Mouse (Mus musculus) mature B cell (primary cell): ENCODE measurements at regions not wholly inside any gene's neighbourhood (a gene's known extent, or its start where the extent isn't known, plus 50 kb on each side); places are given as distances from the start of the nearest gene placed in this dataset.

Experiments
- in situ Hi-C: fragments of 300-500 bp; cut with MboI; formaldehyde crosslinking; loops from 2 replicates; pipeline ENCODE4 v1.14.3; 2019

DNA sequence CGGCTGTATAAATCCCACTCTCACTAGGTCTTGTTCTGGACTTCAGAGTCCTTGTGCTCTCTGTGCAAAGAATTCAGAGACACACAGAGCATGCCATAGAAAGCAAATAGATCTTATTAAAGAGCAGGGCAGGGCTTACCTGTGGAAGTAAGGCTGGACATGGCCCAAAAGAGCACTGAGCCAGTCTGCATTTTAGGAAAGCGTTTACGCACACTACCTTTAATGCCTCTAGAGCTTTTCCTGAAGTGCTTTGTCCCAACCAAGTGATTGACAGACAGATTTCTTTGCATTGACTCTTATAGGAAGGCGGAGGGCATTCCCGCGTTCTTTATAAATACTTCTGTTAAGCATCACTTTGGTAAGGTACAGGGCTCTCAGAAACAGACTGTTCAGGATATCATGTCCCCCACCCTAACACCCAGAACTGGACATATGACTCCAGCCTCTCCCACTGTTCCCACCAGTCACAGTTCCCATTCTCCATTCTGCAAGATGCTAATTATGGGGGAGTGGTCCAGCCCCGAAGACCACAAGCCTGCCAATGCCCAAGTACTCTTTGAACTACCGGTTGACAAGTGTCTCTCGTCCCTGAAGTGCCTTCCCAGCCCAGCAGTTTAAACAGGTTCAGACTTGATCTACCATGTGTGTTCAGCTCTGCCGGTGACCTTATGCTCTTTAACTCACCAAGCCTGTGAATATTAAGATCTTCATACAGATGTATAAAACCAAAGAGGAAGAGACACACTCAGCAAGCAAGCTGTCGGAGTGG, 369.7 kb downstream of the Etnk1 start:
- in situ Hi-C loops = no loop called here

DNA sequence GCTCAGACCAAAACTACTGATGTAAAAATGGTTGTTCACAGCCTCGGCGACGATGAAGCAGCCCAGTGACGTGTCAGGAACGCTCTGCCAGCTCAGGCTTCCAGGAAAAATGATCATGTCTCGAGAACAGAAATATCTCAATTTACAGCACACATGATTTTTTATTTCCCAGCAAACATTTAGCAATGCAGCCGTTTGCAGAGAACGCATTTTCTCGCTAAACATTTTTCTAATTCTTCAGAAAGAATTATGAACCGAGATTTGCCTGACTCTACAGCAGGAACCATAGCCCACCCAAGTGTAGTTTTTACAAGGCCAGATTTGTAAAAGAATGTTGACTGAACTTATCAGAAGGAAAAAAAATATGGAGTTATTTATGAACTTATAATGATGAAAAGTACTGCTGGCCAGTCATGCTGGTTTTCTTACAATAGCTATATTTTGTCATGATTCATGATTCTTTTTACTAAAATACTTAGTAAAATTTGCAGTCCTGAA, 380.4 kb downstream of the Etnk1 start:
- in situ Hi-C loops = no loop called here

DNA sequence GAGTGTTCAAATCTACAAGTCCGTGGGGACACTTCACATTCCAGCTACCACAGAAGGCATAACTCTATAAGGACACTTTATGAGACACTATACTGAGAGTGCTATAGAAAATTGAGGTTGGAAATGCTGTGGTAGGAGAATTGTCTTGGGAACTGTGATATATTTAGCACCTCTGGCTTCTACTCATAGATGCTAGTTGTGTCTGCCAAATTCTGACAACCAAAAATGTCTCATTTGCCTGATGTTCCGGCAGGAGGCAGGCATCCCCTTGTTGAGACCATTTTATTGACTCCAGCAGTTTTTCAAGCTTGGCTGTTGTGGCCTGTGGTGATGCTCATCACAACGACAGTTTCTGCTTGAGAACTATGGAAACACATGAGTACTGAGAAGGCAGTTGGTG, 387.9 kb downstream of the Etnk1 start:
- in situ Hi-C loops = no loop called here

DNA sequence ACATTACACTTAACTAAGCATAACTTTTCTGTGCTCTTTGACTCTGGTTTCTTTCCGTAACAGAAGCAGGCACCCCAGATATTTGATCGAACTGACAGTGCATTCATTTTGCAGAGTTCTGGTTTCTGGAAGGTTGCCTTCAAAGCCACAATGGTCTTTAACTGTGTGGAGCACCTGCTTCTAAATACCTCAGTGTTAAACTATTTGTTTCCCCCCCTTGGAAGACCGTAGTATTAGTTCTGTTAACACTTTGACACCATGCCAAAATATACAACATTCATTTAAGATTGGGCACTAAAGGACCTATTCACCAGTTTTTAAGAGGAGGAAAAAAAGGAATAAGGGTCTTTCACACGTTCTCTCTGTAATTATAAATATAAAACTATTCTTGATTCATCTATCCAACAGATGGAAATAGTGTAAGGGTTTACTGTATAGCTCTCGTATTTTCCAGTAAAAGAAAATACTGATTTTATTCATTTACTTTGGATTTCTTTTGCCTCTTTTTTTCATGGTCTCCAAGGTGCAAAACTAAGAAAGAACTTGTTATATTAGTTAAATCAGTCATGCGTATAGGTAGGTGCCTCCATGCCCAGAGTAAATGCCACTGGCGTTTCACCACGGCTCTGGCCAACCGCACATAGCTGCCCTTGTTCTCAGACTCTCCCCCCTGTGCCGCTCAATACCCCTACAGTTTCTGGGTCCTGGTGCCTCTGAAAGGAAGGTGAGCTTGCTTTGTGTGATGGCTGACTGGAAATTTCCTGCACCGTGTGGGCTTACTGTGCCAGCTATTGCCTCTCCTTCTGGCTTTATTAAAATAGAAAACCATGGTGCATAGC, 391.2 kb downstream of the Etnk1 start:
- in situ Hi-C loops = no loop called here

DNA sequence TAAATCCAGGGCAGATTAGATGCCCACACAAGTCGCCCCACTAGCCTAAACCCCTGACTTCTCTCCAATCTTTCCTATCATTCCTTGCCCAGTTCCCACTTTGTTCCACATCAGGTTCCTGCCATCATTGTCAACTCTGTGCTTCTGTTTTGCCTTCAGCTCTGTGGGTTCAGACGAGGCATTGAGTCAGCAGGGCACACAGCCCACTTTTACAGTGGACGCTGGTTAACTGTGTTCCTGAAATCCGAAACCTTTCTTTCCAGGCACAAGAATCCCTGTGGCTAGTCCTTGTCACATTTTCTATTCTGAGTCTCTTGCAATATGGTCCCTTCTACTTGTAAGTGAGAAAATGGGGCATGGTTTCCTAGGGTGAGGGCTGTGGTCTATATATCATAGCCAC, 392.3 kb downstream of the Etnk1 start:
- in situ Hi-C loops = no loop called here

DNA sequence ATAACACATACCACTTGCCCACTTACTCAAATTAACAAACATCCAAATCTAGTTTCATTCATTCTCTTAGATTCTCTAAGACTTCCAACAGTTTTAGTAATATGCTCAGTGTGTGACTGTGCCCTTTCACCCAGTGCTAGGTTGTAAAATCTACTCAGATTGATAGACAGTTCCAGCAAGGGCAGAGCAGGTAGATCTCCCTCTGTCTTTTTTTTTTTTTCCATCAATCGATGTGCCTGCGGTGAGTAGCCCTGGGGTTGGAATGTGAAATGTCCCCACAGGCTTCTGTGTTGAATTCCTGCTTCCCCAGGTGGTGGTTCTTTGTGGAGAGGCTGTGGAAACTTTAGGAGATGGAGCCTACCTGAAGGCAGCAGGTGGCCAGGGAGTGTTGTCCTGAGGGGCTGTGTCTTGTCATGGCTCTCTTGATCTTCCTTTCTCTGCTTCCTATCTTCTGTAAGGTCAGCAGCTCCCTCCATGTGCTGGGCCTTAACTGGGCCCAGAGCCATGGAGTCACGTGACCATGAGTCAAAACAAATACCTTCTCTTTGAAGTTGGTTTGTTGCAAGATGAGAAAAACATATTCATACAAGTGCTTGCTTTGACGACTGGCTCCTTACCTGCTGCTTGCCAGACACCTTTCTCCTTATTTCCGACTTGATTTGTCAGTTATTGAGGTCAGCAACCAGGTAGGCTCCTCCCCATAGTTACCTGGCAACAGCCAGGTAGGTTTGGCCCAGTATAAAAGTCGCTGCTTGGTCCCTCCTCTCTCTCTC, 394.5 kb downstream of the Etnk1 start:
- in situ Hi-C loops = no loop called here

DNA sequence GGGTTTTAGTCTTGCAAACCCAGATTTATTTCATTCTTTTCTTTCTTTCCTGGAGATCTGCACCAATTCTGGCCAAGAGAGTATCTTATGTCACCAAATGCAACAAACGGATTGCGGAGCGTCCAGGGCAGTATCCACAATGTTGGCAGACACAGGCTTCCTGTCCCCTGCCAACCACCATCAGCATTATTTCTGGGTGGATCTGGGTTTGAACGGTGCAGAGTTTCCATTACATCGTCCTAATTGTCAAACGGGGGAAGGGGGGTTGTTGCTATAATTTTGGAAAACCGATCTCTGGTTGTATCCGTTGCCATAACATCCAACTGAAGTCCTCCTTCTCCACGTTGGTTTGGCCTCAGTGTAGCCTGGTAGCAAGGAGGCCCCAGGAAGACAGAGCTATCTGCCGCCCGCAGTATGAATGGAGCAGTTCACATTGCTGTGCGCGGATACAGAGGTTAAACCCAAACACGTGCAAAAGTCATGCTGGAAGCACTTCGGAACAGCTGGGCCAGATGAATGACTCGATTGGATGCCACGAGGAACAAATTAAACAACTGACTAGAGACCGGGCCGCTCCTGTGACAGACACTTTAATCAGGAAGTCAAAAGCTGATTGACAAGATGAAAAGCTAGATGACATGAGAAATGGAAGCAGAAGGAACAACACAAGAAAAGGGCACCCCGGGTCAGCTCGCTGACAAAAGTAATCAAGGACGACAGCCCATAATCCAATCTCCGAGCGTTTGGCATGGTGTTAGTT, 404.5 kb downstream of the Etnk1 start:
- in situ Hi-C loops = no loop called here

DNA sequence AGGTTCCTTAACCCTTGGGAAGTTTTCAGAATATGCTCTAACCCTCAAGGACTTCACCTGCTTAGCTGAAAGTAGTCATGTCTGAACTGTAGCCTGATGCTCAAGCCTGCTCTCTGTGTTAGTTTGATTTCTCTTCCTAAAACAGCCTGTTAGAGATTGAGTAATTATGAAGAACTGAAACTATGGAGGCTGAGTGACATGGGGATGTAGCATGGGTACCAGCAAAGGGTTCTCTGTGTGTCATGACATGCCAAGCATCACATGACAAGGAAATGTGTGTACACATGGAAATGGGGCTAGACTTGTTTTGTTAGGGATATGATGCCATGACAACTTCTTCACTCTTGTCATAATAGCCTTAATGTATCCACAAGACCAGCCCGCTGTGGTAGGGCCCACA, 412.2 kb downstream of the Etnk1 start:
- in situ Hi-C loops = no loop called here

DNA sequence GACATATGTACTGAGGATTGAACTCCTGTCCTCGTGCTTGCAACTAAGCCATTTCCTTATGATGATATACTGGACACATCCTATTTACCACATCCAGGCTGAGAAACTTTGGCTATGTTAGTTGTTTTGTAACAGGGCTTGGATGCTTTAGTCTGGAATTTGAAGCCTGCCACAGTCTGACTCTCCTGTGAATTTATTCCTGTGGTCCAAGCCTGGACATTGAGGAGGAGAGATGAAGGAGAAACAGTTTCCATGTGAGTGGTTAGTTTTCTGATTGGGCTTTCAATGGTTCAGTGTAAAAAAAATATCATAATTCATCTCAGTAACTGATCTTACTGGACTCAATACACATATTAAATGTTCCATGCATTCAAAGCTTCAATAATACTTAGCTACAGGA, 422.6 kb downstream of the Etnk1 start:
- in situ Hi-C loops = no loop called here

DNA sequence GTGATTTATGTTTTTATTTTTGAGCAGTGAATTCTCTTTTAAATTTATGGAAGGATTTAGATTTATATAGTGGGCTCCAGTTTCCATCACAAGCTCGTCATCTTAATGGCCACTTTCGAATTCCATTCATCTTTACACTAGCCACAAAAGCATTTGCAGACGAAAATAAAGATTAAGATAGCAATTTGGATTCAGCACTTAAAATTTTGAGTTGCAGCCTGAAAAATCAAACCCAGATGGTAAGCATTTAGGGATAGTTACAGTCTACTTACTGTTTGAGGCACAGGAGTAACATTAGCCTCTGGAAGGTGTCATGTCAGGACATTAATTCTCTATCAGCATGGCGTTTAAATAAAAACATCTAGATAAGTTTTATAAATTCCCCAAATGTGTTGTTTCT, 423.2 kb downstream of the Etnk1 start:
- in situ Hi-C loops = no loop called here

DNA sequence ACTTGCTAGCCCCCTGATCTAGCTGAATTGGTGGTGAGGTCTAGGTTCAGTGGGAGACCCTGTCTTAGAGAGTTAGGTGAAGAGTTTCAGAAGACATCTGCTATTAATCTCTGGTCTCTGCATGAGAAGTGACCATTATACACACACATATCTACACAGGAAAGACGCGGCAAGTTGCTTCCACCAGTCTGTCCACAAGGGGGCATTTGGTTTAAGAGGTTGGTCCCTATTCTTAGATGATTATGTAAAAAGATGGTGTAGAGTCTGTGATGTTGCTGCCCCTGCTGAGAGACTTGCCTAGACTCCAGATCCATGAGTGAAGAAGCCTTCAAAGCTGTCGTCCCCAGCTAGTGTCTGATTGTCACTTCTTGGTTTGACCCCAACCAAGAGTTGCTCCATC, 425.5 kb downstream of the Etnk1 start:
- in situ Hi-C loops = no loop called here

DNA sequence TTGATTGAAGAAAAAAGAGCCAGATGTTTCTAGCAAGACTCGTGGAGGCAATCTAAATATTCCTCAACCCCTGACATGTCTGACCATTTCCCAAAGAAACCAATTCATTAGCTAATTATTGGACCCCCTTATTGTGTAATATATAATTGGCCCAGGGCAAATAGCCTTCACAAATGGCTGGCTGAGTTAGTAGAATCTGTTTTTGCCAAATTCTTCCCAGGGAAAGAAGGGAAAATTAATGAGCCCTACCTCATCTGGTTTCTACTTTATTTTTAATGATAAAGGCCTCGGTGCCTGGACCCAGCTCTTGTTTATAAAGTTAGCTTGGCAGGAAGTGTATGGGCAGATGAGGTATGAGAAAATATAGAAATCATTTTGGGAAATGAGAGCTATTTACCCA, 428.5 kb downstream of the Etnk1 start:
- in situ Hi-C loops = no loop called here

DNA sequence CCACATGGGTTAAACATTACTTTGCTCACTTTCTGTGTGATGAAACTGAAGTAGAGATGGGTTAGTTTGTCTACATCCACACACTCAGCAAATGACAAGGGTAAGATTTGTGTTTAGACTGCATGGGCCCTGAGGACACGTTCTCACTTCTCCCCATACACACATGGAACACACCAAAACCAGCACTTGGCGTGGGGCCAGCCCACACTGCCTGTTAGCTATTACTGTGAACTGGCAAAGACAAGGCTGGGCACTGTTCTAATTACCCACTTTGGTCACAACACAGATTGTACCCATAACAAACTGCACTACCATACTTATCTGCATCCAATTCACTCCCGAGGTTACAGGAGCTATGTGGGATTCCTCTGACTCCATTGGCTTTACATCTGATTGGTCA, 430.4 kb downstream of the Etnk1 start:
- in situ Hi-C loops = no loop called here

DNA sequence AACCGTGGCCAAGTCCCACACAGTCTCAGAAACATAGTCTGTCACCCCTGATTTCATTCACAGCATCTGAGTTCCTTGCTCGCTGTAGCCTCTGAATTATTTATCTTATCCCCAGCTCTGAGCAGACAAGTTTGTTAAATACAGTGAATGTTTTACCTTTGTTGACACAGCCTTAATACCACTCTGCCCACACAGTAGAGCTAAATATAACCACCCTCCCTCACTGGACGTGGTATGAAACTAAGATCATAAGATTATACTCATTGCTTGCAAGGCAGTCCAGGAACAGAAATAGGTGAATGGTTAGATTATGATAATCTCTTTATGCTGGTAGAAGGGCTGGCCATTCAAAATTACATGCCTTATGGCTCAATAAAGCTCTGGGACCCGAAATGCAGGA, 431.9 kb downstream of the Etnk1 start:
- in situ Hi-C loops = no loop called here

DNA sequence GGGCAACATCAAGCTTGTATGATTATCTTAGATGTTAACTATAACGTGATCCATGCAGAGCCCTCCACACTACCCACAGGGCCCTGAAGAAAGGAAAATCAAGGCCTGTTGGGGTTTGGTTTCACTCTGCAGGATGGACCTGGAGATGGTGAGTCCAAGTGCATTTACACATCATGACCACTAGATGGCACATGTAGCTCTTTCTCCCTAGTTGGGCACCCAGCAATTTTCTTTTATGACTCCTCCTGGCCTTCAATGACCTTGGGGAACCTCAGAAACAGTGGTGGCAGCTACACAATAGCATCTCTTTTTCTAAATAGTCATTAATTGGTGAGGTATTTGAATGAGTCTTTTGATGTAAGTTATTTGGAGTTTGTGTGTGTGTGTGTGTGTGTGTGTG, 442.1 kb downstream of the Etnk1 start:
- in situ Hi-C loops = loop anchor here (25.0 kb wide), 1 partner anchor 1403 kb away; no protein-coding TSS in a partner anchor

DNA sequence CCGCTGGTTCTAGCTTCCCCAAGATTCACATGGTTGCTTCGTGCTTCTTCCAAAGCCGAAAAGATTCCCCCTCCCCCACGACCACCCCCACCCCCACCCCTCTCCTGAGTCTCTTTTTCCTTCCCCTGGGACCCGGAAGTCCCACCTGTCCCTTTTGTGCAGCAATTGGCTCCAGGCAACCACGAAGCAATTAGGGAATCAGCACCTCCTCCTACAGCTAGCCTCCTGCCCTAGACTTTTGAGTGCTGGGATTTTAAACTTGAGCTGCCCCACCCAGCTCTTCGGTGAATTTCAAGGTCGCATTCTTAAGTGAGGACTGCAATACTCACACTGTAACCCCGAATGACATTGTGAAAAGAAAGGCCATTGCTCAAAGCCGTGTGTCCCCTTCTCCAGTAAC, 445.9 kb downstream of the Etnk1 start:
- in situ Hi-C loops = loop anchor here (25.0 kb wide), 1 partner anchor 1399 kb away; no protein-coding TSS in a partner anchor

DNA sequence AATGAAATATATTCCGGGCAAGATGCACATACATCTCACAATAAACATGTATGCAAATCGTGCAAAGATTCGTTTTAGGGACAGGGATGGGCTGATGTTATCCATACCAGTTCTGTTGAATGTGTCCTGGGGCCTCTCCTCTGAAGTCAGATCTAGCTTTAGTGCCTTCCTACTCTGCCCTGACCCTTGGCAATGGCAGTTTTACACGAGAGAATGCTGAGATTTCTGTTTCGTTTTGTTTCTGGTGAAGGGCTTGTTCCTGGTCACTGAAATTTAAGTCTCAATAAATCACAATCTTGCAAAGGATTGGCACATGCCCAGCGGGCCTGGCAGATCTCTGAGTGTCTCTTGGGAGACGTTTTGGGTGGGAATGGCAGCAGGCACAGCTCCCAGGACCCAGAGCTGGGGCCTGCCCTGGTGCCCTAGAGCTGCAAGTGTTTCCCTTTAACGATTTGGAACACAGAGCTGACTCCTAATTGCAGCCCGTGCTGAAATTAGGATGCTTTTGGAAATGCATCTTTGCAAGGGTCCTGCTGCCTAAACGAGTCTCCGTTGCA, 447.5 kb downstream of the Etnk1 start:
- in situ Hi-C loops = loop anchor here (25.0 kb wide), 1 partner anchor 1398 kb away; no protein-coding TSS in a partner anchor

DNA sequence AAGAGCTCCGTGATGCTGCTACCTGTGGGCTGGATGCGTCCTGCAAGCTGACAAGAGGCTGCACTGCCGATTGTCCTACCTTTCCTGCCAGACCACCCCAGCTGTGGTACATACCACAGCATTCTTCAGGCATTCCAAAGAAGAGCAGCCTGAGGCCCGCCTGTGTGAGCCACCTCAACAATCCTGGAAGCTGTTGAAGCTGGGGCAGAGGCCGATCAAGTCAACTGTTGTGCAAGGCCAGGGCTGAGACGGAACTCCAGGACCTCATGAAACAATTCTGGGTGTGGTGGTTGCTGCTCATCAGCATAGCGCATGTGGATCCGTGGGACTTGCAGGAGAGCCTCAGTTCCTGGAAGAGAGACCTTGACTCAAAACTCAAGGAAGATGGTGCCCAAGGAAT, 448.3 kb downstream of the Etnk1 start:
- in situ Hi-C loops = loop anchor here (25.0 kb wide), 1 partner anchor 1397 kb away; no protein-coding TSS in a partner anchor

DNA sequence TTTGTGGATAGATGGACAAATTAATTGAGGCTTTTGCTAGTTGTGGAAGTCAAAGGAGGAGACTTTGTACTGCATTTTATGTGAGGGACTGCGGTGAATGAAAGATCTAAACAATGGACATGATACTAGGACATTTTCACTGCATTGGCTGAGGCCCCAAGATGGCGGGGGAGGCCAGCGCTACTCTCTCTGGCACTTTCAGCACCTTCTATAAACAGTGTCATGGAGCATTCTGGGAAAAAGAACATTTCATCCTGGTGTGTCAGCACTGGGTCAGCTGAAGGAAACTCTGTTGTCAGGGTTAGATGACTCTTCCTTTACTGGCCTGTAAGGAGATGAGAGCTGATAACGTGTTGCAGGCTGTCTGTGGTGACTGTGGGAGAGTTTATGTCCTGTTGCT, 449.4 kb downstream of the Etnk1 start:
- in situ Hi-C loops = loop anchor here (25.0 kb wide), 1 partner anchor 1396 kb away; no protein-coding TSS in a partner anchor

DNA sequence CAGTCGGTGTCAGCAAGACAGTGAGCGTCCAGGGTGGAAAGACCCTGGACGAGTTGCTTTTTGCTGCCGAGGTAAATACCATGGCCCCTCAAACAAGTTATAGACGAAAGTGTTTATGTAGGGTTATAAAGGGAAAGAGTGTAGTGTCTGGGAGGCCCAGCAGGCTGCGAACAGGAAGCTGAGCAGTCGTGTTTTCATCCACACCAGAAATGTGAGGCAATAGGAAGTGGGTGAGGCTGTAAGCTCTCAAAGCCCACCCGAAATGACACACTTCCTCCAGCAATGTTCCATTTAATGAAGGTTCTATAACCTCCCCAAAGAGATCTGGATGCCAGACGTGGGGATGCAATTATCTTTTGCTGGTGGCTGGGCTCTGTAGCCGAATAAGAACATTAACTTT, 451.5 kb downstream of the Etnk1 start:
- in situ Hi-C loops = loop anchor here (25.0 kb wide), 1 partner anchor 1394 kb away; no protein-coding TSS in a partner anchor

DNA sequence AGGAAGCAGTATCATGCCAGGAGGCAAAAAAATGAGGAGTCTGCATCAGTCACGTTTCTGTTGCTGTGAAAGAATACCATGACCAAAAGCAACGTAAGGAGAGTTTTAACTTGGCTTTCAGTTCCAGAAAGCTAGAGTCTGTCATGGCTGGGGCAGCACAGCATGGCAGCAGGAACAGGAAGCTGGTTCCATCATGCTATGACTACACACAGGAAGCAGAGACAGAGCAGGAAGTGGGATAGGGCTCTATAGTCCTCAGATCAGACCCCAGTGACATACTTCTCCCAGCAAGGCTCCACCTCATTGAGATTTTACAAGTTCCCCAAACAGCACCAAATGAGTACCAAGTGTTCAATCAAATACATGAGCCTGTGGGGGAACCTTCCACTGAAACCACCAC, 453.6 kb downstream of the Etnk1 start:
- in situ Hi-C loops = loop anchor here (25.0 kb wide), 1 partner anchor 1392 kb away; no protein-coding TSS in a partner anchor
